Mouse (Mus musculus): Measurements from ENCODE around the gene Fbxo9. TPM values are rescaled to one million over a fixed set of nuclear protein-coding genes. Genes with fewer than 3 reads are reported as not detected.

The Fbxo9 gene
- total RNA-seq, 2 experiments from 2014 or later = 43.3 to 49.0 TPM

DNA sequence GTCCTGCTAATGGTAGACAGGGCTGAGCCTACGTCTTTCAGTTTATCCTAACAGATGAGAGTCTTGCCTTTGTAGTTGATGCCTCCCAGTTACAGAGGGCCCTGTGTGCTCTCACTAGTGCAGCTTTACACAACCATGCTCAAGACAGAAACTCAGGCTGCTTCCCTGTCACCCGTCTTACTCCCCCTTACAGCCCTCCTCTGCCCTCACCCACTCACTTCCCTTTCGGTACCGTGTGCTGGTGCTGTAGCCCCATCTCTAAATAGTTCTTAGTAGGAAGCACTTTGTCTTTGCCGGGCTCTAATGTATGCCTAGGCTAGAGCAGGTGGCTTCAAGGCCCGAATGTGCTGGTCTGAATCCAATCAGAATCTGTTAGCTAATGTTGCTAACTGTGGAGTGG lies 15.4 kb upstream of the Fbxo9 start:
- no peak overlapping the region for H3K27ac ChIP-seq
- H3K4me3 ChIP-seq = no peak overlapping the region
- DNase-seq = no peak
- TF ChIP-seq CTCF (IDR thresholded peaks at IDR 0.05) = no peak
- intact Hi-C loops (cut with DNase I) = no loop called here

GRCm38 (mm10) chr9:78122939-78123712 lies 14.3 kb upstream of the Fbxo9 start:
- no peak for DNase-seq
- TF ChIP-seq CTCF (IDR thresholded peaks at IDR 0.05) = no peak
- intact Hi-C loops (cut with DNase I) = no loop called here
- no peak overlapping the region for H3K4me3 ChIP-seq
- H3K27ac ChIP-seq = peak overlapping the region; percentile 70

DNA sequence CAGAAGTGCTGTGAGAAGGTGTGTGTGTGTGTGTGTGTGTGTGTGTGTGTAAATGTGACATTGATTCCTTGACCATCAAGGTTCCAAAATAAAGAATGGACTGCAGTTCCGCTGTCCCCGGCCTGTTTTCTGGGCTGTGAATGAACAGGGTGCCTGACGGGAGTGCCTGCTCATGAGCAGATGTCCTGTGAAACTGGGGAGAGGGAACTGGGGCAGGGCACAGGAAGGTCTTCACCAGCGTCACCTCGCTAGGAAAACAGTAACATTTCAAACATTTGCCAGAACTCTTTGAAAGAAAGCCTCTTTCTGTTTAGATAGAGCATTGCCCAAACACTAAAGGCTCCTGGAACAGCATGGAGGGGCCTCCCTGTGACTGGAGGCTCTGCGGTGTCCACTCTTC lies 13.1 kb upstream of the Fbxo9 start:
- peak overlapping the region; percentile 70 for H3K27ac ChIP-seq
- H3K4me3 ChIP-seq = peak overlapping the region; percentile 9
- no peak for DNase-seq
- intact Hi-C loops (cut with DNase I) = no loop called here
- no peak for TF ChIP-seq CTCF (IDR thresholded peaks at IDR 0.05)

DNA sequence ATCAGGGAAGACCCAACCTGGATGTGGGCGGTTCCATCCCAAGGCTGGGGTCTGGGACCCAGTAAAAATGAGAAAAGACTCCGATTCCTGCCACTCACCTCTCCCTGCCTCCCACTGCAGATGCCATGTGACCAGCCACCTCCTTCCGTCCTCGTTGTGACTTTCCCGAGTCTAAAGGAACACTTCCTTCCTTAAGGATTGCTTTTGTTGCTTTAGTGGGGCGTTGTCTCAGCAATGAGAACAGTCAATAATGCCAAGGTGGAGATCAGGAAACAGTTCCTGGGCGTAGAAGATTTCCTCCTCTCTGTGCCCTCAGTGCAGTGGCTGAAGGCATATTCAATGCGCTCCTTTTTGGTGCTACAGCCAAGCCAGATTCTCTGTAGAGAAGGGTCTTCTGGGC lies 12.5 kb upstream of the Fbxo9 start:
- peak overlapping the region; percentile 70 for H3K27ac ChIP-seq
- intact Hi-C loops (cut with DNase I) = no loop called here
- peak overlapping the region; percentile 28 for H3K4me3 ChIP-seq
- no peak for DNase-seq
- no peak for TF ChIP-seq CTCF (IDR thresholded peaks at IDR 0.05)

- Histone ChIP-seq H3K27ac (peak overlapping the region; percentile 96), H3K4me3 (no peak overlapping the region)
- intact Hi-C loops (cut with DNase I) = loop anchor here (2.0 kb wide), 1 partner anchor 21 kb away; no protein-coding TSS in a partner anchor
- no peak for TF ChIP-seq CTCF (IDR thresholded peaks at IDR 0.05)
- no peak for DNase-seq
These were observed 8.8 kb upstream of the Fbxo9 start for GRCm38 (mm10) chr9:78117690-78118089.

DNA sequence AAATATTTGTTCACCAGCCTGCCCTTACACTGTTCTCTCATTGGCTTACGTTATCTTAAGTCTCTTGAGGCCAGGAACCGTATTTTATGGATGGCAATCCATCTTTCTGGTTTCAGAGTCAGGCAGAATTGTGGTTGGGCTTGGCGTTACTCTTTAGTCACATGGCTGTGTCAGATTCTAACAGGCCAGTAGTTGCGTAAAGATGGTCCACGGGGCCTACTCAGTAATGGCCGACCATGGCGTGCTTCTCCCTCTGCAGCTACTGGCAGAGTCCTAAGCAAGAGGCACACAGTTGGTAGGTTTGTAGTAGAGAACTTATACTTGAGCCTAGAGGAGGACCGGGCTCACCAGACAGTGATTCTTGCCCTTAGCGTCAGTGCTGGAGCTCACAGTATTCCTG lies 6.9 kb upstream of the Fbxo9 start:
- H3K27ac ChIP-seq = peak overlapping the region; percentile 96
- peak overlapping the region; percentile 90 for H3K4me3 ChIP-seq
- intact Hi-C loops (cut with DNase I) = loop anchor here (2.0 kb wide), 1 partner anchor 23 kb away; no protein-coding TSS in a partner anchor
- peak; percentile 61 for DNase-seq
- TF ChIP-seq CTCF (IDR thresholded peaks at IDR 0.05) = no peak

DNA sequence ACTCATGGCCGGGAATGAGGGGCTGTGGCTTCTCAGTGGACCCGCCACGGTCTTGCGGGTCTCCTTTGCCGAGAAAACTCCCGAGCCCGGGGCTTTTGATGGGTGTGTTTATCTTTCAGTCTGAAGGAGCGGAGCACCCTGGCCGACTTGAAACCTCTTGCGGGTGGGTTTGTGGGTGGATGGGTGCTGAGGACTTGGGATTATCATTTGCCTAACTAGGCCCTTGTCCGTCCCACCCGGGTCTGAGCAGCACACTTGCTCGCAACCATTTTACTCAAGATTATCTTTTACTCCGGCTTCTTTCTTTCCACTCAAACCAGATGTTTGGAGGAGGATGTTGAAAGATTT lies 4.6 kb upstream of the Fbxo9 start:
- TF ChIP-seq CTCF (IDR thresholded peaks at IDR 0.05) = no peak
- peak overlapping the region; percentile 90 for H3K4me3 ChIP-seq
- DNase-seq = no peak
- peak overlapping the region; percentile 96 for H3K27ac ChIP-seq
- intact Hi-C loops (cut with DNase I) = loop anchor here (1.0 to 2.0 kb wide), 3 partner anchors 41 to 81 kb away; no protein-coding TSS in a partner anchor

DNA sequence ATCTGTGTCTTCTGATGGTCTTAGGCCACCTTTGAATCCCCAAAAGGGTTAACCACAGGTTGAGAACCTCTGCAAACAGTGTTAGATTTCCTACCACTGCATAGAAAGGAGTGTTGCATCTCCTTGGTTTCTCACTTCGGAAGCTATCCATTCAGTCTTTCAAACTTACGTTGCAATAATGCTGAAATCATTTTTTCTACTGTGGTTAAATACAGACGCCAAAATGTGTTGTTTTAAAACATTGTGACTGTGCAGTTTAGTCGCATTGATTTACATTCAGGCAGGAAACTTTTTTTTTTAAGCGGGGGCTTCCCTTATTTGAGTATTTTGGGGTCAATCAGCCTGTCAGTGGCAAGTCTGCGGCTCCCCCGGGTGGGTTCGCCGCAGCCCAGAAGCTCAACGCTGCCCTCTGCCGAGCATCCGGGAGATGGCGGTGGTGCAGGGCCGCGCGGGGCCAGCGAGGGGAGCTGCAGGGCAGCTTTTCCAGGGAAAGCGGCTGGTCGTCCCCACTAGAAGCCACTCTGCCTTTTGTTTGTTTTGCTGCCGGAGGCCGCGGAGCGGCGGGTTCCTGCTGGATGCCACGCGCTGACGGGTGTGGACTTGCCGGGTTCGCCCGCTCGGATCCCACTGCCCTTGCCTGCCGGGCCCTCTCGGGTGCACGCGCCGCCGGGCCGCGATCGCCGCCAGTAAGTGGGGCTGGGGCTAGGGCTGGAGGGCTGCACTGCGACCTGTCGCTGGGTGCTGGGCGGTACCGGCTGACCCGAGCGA lies 4.1 kb upstream of the Fbxo9 start:
- TF ChIP-seq CTCF (IDR thresholded peaks at IDR 0.05) = no peak; the same call in 1 of the 2 replicates
- DNase-seq = peak; percentile 95
- Histone ChIP-seq H3K4me3 (peak overlapping the region; percentile 90), H3K27ac (peak overlapping the region; percentile 96)
- intact Hi-C loops (cut with DNase I) = loop anchor here (1.0 to 2.0 kb wide), 3 partner anchors 41 to 81 kb away; no protein-coding TSS in a partner anchor

- Histone ChIP-seq H3K4me3 (no peak overlapping the region), H3K27ac (no peak overlapping the region)
- TF ChIP-seq CTCF (IDR thresholded peaks at IDR 0.05) = no peak
- intact Hi-C loops (cut with DNase I) = no loop called here
- no peak for DNase-seq
These were observed 2.6 kb upstream of the Fbxo9 start for GRCm38 (mm10) chr9:78111456-78111855.

GRCm38 (mm10) chr9:78109656-78110055 lies 791 bp upstream of the Fbxo9 start:
- intact Hi-C loops (cut with DNase I) = no loop called here
- DNase-seq = no peak
- Histone ChIP-seq H3K27ac (peak overlapping the region; percentile 99), H3K4me3 (peak overlapping the region; percentile 79)
- peak; percentile 45 for TF ChIP-seq CTCF (IDR thresholded peaks at IDR 0.05)

- H3K4me3 ChIP-seq = peak overlapping the region; percentile 79
- H3K27ac ChIP-seq = peak overlapping the region; percentile 99
- peak; percentile 92 for DNase-seq
- intact Hi-C loops (cut with DNase I) = no loop called here
- no peak for TF ChIP-seq CTCF (IDR thresholded peaks at IDR 0.05)
These were observed 711 bp downstream of the Fbxo9 start for GRCm38 (mm10) chr9:78107912-78108795.

- TF ChIP-seq CTCF (IDR thresholded peaks at IDR 0.05) = no peak
- Histone ChIP-seq H3K27ac (peak overlapping the region; percentile 99), H3K4me3 (peak overlapping the region; percentile 79)
- intact Hi-C loops (cut with DNase I) = no loop called here
- DNase-seq = no peak
These were observed 1.3 kb downstream of the Fbxo9 start for GRCm38 (mm10) chr9:78107582-78107911.

All from gastrocnemius, adult 2 months (tissue).